Mouse (Mus musculus): Measurements from ENCODE around the gene Maml3.

DNA sequence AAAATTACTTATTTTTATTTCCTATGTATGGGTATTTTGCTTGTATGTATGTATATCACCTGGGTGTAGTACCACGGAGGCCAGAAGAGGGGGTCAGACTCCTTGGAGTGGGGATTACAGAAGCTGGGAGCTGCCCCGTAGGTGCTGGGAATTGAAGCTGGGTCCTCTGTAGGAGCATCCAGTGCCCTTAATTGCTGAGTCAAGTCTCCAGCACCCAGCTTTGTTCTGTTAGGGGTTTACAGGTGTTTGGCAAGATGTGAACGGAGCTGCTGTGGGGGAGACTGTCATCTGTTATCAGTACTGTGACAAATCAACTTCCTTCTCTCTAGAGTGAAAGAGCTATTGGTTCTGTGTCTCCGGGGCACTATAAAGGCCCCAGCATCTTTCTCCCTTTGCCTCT is 190.0 kb downstream of the Maml3 start:
- no peak for TF ChIP-seq CTCF (IDR thresholded peaks at IDR 0.05; ENCODE audit: borderline replicate concordance, extremely low read depth, insufficient read depth, insufficient read length)
- TF ChIP-seq POLR2A (IDR thresholded peaks at IDR 0.05; ENCODE audit: borderline replicate concordance, extremely low read depth, insufficient read depth, insufficient read length, poor library complexity, severe bottlenecking): no peak

Data from brain, embryonic 14.5 days (tissue).